Mouse (Mus musculus) spleen, adult 2 months (tissue): ENCODE data around the gene Ggact. TPM values are rescaled to one million over a fixed set of nuclear protein-coding genes. Genes with fewer than 3 reads are reported as not detected.

Experiments used
- DNase-seq, 2 experiments: peaks; one replicate each; pipeline versions ENCODE4 v3.0.0 to v3.0.0-alpha.2; 2012 to 2021; ENCODE audit warnings: low spot score in 2 of 2, low read depth in 1 of 2
- H3K27ac ChIP-seq: fragments of 200-500 bp; 2 replicates; pipeline ENCODE4 v1.5.1; 2012; ENCODE audit warnings: low read length, inconsistent platforms; ENCODE audit not compliant: insufficient read depth
- H3K27me3 ChIP-seq: fragments of 200-500 bp; 2 replicates; pipeline ENCODE4 v1.6.1; 2012; ENCODE audit warnings: mild to moderate bottlenecking, moderate library complexity, low read length, inconsistent platforms; ENCODE audit not compliant: control insufficient read depth, insufficient read depth
- H3K36me3 ChIP-seq: fragments of 200-500 bp; 2 replicates; pipeline ENCODE4 v1.6.1; 2012; ENCODE audit warnings: mild to moderate bottlenecking, low read length, inconsistent platforms; ENCODE audit not compliant: control insufficient read depth, insufficient read depth
- H3K4me1 ChIP-seq: fragments of 200-500 bp; 2 replicates; pipeline ENCODE4 v1.6.1; 2011; ENCODE audit warnings: inconsistent platforms; ENCODE audit not compliant: control insufficient read depth, insufficient read depth, insufficient read length
- H3K4me3 ChIP-seq: fragments of 200-500 bp; 2 replicates; pipeline ENCODE4 v1.5.1; 2011; ENCODE audit warnings: mild to moderate bottlenecking, inconsistent platforms; ENCODE audit not compliant: insufficient read depth, insufficient read length; ENCODE audit errors: extremely low read depth
- CTCF ChIP-seq: fragments of 200-500 bp; IDR thresholded peaks from 2 replicates; pipeline ENCODE4 v1.5.1; 2011; ENCODE audit warnings: mild to moderate bottlenecking, inconsistent platforms; ENCODE audit not compliant: insufficient read depth, insufficient read length, insufficient replicate concordance; ENCODE audit errors: extremely low read depth
- POLR2A ChIP-seq: fragments of 200-500 bp; IDR thresholded peaks from 2 replicates; pipeline ENCODE4 v1.6.1; 2011; ENCODE audit warnings: low read depth, low read length, inconsistent platforms
- WGBS: fragments of 180-500 bp; shearing (Covaris S2); methylation state at CpG from one replicate; pipeline ENCODE4 v1.1.7; 2018; 5-methylcytosine and 5-hydroxymethylcytosine counted together
- polyA plus RNA-seq: library from polyadenylated mRNA; depleted of rRNA; stranded (reverse); fragments of >200 nt; gene quantifications from 2 replicates; pipeline ENCODE4 v1.2.3, GENCODE M21; 2012

Gene Ggact
- polyA plus RNA-seq, 1 experiment = 24.6 TPM

DNA sequence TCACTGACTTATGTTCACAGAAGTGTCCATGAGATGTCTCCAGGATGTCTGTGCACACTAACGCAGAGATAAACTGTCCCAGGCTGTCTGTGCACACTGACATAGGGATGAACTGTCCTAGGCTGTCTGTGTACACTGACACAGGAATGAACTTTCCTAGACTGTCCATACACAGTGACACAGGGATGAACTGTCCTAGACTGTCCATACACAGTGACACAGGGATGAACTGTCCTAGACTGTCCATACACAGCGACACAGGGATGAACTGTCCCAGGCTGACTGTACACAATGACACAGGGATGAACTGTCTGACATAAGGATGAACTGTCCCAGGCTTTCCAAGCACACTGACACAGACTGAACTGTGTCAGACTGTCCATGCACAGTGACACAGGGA lies 88.1 kb downstream of the Ggact start:
- WGBS = 95% methylated on average over 2 of the region's 2 CpGs
- no peak for DNase-seq
- no peaks in the 10 kb centered on the region for H3K27me3 ChIP-seq
- H3K27ac ChIP-seq = no peak overlapping the region
- TF ChIP-seq CTCF = no peak
- no peak for TF ChIP-seq POLR2A
- no peaks in the 10 kb centered on the region for H3K36me3 ChIP-seq
- H3K4me3 ChIP-seq = no peak overlapping the region
- 0 out of 2 replicates have a peak, but pooled peaks cover 3% of the 10 kb centered on the region for H3K4me1 ChIP-seq

DNA sequence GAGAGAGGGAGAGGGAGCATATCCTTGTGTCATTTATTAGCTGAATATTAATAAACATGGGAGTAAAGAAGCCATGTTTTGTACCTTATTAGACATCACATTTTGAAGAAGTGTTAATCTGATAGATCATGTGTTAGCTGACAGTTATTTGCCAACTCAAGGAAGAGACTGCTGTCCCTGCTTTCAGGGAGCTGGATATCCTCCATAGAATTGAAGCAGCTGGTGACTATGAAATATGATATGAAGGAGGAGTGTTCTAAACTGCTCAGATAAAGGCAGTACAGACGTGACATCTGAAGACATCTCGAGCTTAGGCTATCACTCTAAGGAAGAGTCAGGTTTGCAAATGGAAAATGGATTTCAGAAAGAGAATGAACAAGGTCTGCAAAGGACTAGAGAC lies 89.8 kb downstream of the Ggact start:
- H3K27me3 ChIP-seq = no peaks in the 10 kb centered on the region
- no peak overlapping the region for H3K27ac ChIP-seq
- H3K36me3 ChIP-seq = no peaks in the 10 kb centered on the region
- DNase-seq = no peak
- H3K4me1 ChIP-seq = no peaks in the 10 kb centered on the region
- no peak overlapping the region for H3K4me3 ChIP-seq
- TF ChIP-seq CTCF = no peak
- no peak for TF ChIP-seq POLR2A
- 89% methylated on average over 2 of the region's 2 CpGs for WGBS

DNA sequence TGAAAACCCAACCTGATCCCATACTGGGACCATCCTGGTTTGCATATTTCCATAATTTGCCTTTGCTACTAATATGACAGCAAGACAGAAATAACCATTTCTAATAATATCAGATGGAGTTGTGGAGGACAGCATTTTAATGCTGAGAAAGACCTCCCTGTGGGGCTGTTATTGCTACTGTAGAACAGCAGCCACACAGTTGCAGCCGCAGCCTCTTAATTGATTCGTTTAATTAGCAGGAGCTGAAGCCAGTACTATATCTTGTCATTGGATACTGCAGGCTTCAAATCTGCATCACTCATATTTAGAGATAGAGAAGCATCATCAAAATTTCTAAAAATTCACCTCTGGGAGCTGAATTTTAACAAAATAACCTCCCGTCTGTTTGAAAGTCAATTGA lies 92.6 kb downstream of the Ggact start:
- 94% methylated on average over 3 of the region's 3 CpGs for WGBS
- no peak for DNase-seq
- H3K27me3 ChIP-seq = no peaks in the 10 kb centered on the region
- H3K36me3 ChIP-seq = no peaks in the 10 kb centered on the region
- H3K27ac ChIP-seq = no peak overlapping the region
- no peaks in the 10 kb centered on the region for H3K4me1 ChIP-seq
- no peak overlapping the region for H3K4me3 ChIP-seq
- TF ChIP-seq CTCF (no peak), POLR2A (no peak)

DNA sequence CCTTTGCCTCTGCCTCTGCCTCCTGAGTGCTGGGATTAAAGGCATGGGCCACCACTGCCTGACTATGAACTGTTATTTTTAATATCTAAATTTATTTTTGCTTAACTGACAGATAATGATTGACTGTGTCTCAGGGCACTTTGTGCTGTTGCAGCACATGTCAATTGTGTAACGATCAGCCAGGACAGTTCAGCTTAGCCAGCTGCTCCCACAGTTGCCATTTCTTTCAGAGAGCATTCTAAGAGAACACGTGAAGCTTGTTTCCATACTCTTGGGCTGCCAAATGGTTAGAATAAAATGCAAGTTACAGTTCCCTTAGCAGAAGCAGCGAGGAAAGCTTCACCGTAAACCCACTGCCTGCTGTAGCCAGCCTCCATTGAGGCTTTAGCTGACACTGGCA lies 113.3 kb downstream of the Ggact start:
- no peak overlapping the region for H3K4me3 ChIP-seq
- 93% methylated on average over 4 of the region's 4 CpGs for WGBS
- TF ChIP-seq CTCF (no peak), POLR2A (no peak)
- H3K27ac ChIP-seq = no peak overlapping the region
- H3K4me1 ChIP-seq = no peaks in the 10 kb centered on the region
- H3K36me3 ChIP-seq = no peaks in the 10 kb centered on the region
- no peaks in the 10 kb centered on the region for H3K27me3 ChIP-seq
- no peak for DNase-seq

DNA sequence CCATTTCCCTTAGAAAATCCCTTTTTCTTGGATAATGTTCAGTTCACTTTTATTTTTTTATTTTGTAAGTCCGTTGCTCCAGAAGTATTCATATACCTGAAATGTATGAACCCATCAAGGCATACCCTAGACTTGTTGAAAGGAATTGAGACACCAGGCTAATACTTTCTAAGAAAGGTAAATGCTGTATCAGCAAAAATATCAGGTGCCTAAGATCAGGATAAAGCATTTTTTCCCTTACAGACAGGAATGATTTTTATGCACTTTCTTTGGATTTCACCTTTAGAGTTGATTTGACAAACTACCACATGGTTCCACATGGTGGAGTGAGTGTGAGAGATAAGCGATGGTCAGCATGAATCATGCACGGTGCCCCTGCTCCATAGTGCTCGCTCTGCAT lies 120.2 kb downstream of the Ggact start:
- WGBS = 95% methylated on average over 4 of the region's 4 CpGs
- no peak for DNase-seq
- no peaks in the 10 kb centered on the region for H3K27me3 ChIP-seq
- no peaks in the 10 kb centered on the region; the same call in 1 of the 2 replicates for H3K4me1 ChIP-seq
- H3K27ac ChIP-seq = no peak overlapping the region
- H3K36me3 ChIP-seq = no peaks in the 10 kb centered on the region
- TF ChIP-seq POLR2A = no peak
- no peak for TF ChIP-seq CTCF
- H3K4me3 ChIP-seq = no peak overlapping the region

DNA sequence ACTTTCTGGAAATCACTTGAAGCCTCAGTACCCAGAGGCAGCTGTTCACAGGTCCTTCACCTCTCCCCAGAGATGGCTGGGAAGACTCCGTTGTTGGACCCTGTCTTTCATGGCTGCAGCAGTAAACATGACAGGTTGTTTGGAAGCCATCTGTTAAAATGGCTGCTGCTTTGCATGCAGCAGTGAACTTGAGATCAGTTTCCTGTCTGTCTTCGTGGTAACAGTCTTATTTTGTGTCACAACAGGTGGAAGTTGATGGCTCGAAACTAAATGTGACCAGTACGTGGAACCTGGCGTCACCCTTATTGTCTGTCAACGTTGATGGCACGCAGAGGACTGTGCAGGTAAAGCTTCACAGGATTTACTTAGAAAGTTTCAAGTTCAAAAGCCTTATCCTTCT lies 123.4 kb downstream of the Ggact start:
- H3K36me3 ChIP-seq = no peaks in the 10 kb centered on the region
- 66% methylated on average over 7 of the region's 7 CpGs for WGBS
- TF ChIP-seq CTCF (no peak), POLR2A (no peak)

DNA sequence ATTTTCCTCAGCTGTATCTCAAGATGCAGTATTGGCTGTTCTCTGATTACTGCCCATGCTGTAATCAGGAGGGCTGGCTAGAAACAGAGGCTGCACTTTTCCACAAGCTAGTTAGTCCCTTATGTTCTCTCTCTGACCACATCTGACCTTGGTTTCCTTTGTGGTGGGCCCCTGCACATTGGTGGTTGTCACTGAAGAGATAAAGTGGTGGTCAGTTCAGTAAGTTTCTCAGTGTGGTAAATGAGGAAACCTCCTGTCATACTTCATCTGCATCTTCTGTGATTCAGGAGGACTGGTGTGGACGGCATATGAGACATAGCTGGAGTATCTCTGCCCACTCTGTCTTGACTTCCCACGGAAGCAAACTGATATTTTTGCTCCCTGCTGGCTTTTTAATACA lies 125.4 kb downstream of the Ggact start:
- WGBS = 42% methylated on average over 2 of the region's 2 CpGs
- H3K27ac ChIP-seq = no peak overlapping the region
- H3K4me3 ChIP-seq = no peak overlapping the region
- no peaks in the 10 kb centered on the region for H3K36me3 ChIP-seq
- DNase-seq = no peak
- no peaks in the 10 kb centered on the region for H3K27me3 ChIP-seq
- no peak for TF ChIP-seq CTCF
- TF ChIP-seq POLR2A = no peak
- no peaks in the 10 kb centered on the region; the same call in 1 of the 2 replicates for H3K4me1 ChIP-seq

More for the DNA sequence above, 123.4 kb downstream of the Ggact start:
- Histone ChIP-seq H3K4me3 (no peak overlapping the region), H3K27ac (no peak overlapping the region), H3K4me1 (no peaks in the 10 kb centered on the region; the same call in 1 of the 2 replicates), H3K27me3 (no peaks in the 10 kb centered on the region)
- peak in 1 of 2 experiments; percentile 3 for DNase-seq
